Mouse (Mus musculus): ENCODE measurements around the gene C130074G19Rik. TPM values are rescaled to one million over a fixed set of nuclear protein-coding genes. Genes with fewer than 3 reads are reported as not detected.

Gene C130074G19Rik
- total RNA-seq, 2 experiments from 2014 or later: 41.7 to 43.4 TPM

- peak; percentile 22 for DNase-seq
Measured at GRCm38 (mm10) chr1:184873910-184874309, 9.1 kb downstream of the C130074G19Rik start.

GRCm38 (mm10) chr1:184872069-184872819 lies 10.8 kb downstream of the C130074G19Rik start:
- DNase-seq: no peak

- peak; percentile 30 for DNase-seq
Measured at GRCm38 (mm10) chr1:184871506-184871905, 11.5 kb downstream of the C130074G19Rik start.

GRCm38 (mm10) chr1:184870646-184871385 lies 12.2 kb downstream of the C130074G19Rik start:
- DNase-seq: no peak

- peak; percentile 84 for DNase-seq
Measured at GRCm38 (mm10) chr1:184869939-184870565, 13.0 kb downstream of the C130074G19Rik start.

- no peak for DNase-seq
Measured at GRCm38 (mm10) chr1:184867640-184868120, 15.3 kb downstream of the C130074G19Rik start.

- DNase-seq: peak; percentile 42
Measured at GRCm38 (mm10) chr1:184864381-184864801, 18.6 kb downstream of the C130074G19Rik start.

- no peak for DNase-seq
Measured at GRCm38 (mm10) chr1:184862636-184863035, 20.4 kb downstream of the C130074G19Rik start.

DNA sequence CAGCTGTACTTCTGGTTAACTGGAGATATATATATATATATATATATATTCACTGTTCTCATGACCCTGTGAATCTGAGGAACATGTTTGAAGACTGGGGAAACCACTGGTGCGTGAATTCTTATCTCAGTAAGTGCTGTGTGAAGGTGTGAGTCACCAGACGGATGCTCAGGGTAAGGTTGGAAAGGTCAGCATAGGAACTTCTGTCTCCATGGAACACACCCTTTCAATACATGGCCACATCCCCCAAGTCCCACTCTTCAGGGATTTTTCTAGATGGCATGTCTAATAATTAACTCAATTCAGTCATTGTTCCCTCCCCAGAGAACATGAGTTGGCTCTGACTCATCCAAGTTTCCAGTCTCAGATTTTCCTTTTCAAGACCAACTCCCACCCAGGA lies 21.5 kb downstream of the C130074G19Rik start:
- DNase-seq: no peak

- DNase-seq: peak; percentile 24
Measured at GRCm38 (mm10) chr1:184860276-184860675, 22.7 kb downstream of the C130074G19Rik start.

GRCm38 (mm10) chr1:184858253-184858652 lies 24.8 kb downstream of the C130074G19Rik start:
- no peak for DNase-seq

DNA sequence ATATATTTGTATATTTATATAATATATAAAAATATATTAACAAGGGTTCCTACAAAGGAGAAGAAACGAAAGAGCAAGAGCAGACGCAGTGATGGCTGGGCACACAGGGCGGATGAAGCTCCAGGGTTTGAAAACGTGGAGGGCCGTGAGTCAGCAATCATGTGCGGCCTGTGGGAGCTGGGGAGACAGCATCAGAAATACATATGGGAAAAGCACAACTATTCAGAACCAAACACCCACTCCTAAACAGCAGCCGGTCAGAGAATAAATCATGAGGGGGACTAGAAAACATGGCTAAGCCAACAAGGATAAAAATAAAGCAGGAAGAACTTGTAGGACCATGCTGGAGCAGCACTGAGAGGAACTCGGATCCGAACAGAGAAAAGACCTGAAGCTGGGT lies 25.8 kb downstream of the C130074G19Rik start:
- DNase-seq: no peak

- DNase-seq: no peak
Measured at GRCm38 (mm10) chr1:184853922-184854321, 29.1 kb downstream of the C130074G19Rik start.

- peak; percentile 82 for DNase-seq
Measured at GRCm38 (mm10) chr1:184853339-184853738, 29.7 kb downstream of the C130074G19Rik start.

DNA sequence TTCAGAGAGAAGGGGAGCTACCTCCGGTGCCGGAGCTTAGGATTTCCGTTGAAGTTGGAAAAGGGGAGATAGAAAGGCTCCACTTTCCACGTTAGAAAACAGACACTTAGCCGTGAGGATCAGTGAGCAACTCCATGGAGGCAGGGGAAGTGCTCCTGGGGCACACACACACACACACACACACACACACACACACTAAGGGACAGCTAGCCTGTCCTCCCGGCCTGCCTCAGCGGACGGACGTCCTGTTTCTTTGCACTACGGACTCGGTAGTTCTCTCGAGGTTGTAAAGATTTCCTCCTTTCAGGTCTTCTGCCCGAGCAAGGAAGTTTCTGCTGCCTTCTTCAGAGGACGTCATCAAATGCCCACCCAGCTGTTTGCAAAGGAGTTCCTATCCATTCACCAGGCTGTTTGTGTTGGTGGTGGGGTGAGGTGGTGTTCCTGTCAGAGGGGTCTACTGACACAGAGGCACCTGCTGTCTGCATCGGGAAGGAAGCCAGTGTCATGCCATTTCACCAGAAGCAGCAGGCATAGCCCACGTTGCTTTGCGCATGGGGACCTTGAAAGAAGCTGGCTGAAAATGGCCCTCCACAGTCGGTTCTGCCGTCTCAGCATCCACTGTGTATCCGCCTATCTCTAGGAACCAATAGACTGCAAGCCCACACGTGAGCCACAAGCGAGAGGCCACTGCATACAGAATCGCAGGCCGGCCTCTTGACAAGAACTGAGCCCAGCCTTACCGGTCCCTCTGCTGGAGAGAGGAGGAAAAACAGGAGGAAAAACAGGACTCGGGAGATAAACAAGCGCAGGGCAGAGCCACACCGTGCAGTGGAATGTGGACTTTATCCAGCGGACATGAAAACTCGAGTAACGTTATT lies 31.0 kb downstream of the C130074G19Rik start:
- peak; percentile 86 for DNase-seq

DNA sequence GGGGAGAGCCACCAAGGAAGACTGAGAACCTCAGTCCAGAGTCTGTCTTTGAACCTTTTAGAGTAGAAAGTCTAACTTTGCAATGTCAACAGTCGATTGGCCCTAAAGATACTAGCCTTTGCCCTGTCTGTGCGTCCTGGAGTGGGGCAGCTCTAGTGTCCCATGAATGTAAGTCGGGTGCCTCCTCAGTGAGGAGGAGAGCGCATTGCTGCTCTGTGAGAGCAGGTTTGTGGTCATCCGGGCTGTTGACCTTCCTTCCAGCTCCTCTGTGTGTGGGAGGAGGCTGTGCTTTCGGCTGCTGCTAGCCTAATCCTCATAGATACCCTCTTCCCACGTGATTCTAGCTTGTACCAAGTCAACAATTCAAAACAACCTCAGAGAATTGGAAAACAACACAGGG lies 31.9 kb downstream of the C130074G19Rik start:
- no peak for DNase-seq

- DNase-seq: no peak
Measured at GRCm38 (mm10) chr1:184846973-184847372, 36.0 kb downstream of the C130074G19Rik start.

DNA sequence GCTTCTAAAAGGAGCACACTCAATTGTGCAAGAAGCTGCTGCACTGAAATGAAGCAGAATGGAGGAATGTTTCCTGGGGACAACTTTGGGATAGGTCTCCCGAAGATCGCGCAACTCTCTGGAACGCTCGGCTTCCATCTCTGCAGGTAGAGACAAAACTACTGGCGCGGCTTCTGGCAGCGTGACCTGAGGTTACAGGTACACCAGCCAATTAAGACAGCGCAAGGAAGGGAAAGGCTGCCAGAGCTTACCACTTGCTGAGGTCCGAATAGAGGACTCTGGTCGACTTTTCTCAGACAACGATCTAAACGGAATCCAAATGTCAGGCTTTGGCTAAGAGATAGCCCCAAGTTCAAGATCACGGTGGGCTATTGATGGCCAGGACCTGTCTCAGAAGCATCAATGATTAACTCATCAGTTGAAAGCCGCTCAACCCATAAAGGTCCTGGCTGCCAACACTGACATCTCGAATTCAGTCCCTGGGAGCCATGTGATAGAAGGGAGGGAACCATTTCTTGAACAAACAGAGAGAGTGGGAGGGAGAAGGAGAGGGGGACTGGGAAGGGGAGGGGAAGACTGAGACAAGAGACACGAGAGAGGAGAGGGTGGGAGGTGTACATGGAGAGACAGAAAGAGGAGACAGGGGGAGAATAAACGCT lies 36.8 kb downstream of the C130074G19Rik start, which contains the start of gene Marc2:
Marc2 (minus strand) TSS at position 360 of the 659 bp plus-strand sequence.
- no peak for DNase-seq

- peak; percentile 95 for DNase-seq
Measured at GRCm38 (mm10) chr1:184845111-184846071, 37.6 kb downstream of the C130074G19Rik start.
